Mouse (Mus musculus): ENCODE measurements around the gene Psma4.

Psma4 gene

GRCm38 (mm10) chr9:54990362-54990761 lies 39.8 kb downstream of the Psma4 start:
- DNase-seq, result no peak

- DNase-seq, result no peak
Measured at GRCm38 (mm10) chr9:54994381-54994780, 43.8 kb downstream of the Psma4 start.

GRCm38 (mm10) chr9:54995645-54996044 lies 45.1 kb downstream of the Psma4 start:
- no peak for DNase-seq

- no peak for DNase-seq
Measured at GRCm38 (mm10) chr9:55003609-55004008, 53.0 kb downstream of the Psma4 start.

Data from B cell, adult 2 months (primary cell).